Mouse (Mus musculus) layer of hippocampus, adult 18-20 months (tissue): ENCODE data around the gene Psg21. TPM values are rescaled to one million over a fixed set of nuclear protein-coding genes. Genes with fewer than 3 reads are reported as not detected.
"Not testable (repeated sequence)": the region's sequence is repeated elsewhere in the genome, so short reads cannot be mapped to it uniquely, and the experiment has no call there.

Source experiments
- DNase-seq, 2 experiments: peaks; one replicate each; pipeline ENCODE4 v3.0.0; 2022; ENCODE audit warnings: low spot score in 2 of 2
- long read RNA-seq: library from polyadenylated mRNA; stranded (forward); transcript quantifications from one replicate; pipeline ENCODE4 v2.0.0, GENCODE M21; 2021
- total RNA-seq, 2 experiments: library from RNA; stranded (reverse); gene quantifications; 2 replicates each; pipeline ENCODE4 v1.2.3; 2021

Gene Psg21
- total RNA-seq, result not detected
- long read RNA-seq, result 0 reads

- not testable (repeated sequence) for DNase-seq
These were observed at the start of gene Psg21 for GRCm38 (mm10) chr7:18656625-18657024. TSS of gene Psg21 (minus strand) at chr7:18656725.

- DNase-seq, result no peak
These were observed 29.6 kb upstream of the Psg21 start, which contains the start of gene Psg20 for GRCm38 (mm10) chr7:18686085-18686484. TSS of gene Psg20 (minus strand) at chr7:18686185.

- no peak for DNase-seq
These were observed 29.1 kb upstream of the Psg21 start for GRCm38 (mm10) chr7:18685586-18685985.

GRCm38 (mm10) chr7:18679772-18680171 lies 23.2 kb upstream of the Psg21 start:
- DNase-seq, result peak in 1 of 2 experiments; percentile 51

GRCm38 (mm10) chr7:18626921-18627320 lies 29.6 kb downstream of the Psg21 start:
- DNase-seq, result not testable (repeated sequence)

- DNase-seq, result not testable (repeated sequence)
These were observed 40.1 kb downstream of the Psg21 start, which contains the start of gene Psg23 for GRCm38 (mm10) chr7:18616401-18616800. TSS of gene Psg23 (minus strand) at chr7:18616501.

Other genes with a start within 250 kb of the Psg21 start
- gene Psg28, start 224.7 kb downstream of the Psg21 start, total RNA-seq, result not detected
- not detected for gene Psg26, start 172.5 kb downstream of the Psg21 start, total RNA-seq
- gene Psg25, start 124.5 kb downstream of the Psg21 start, total RNA-seq, result not detected
- gene Psg27, start 89.4 kb downstream of the Psg21 start, total RNA-seq, result not detected
- gene Psg23, start 40.2 kb downstream of the Psg21 start, total RNA-seq, result not detected
- not detected for gene Psg20, start 29.5 kb upstream of the Psg21 start, total RNA-seq
- gene Psg22, start 61.4 kb upstream of the Psg21 start, total RNA-seq, result not detected
- gene Psg19, start 141.8 kb upstream of the Psg21 start, total RNA-seq, result not detected
- not detected for gene Psg17, start 164.9 kb upstream of the Psg21 start, total RNA-seq
- gene Mill2, start 183.2 kb upstream of the Psg21 start, total RNA-seq, result 1 to 10 TPM; 1.3 to 2.2 TPM
- 10 to 100 TPM; 15.5 to 23.3 TPM for gene Pglyrp1, start 214.6 kb upstream of the Psg21 start, total RNA-seq